Mouse (Mus musculus): ENCODE measurements around the gene Prpf40b. TPM values are rescaled to one million over a fixed set of nuclear protein-coding genes. Genes with fewer than 3 reads are reported as not detected.

Gene Prpf40b
- polyA plus RNA-seq, 1 experiment, result 24.7 TPM

GRCm38 (mm10) chr15:99296213-99296612 lies 1.3 kb downstream of the Prpf40b start:
- Histone ChIP-seq H3K4me3 (ENCODE audit: insufficient read depth, poor library complexity, severe bottlenecking) (no peak overlapping the region), H3K36me3 (ENCODE audit: control insufficient read depth, insufficient read depth) (no peaks in the 10 kb centered on the region), H3K79me2 (ENCODE audit: control insufficient read depth, insufficient read depth) (no peaks in the 10 kb centered on the region), H3ac (ENCODE audit: control insufficient read depth, insufficient read length, low read depth) (no peak overlapping the region), H3K27me3 (ENCODE audit: control insufficient read depth, insufficient read depth, insufficient read length) (no peaks in the 10 kb centered on the region), H3K79me3 (ENCODE audit: low read depth) (no peaks in the 10 kb centered on the region)
- no peak for TF ChIP-seq CTCF (IDR thresholded peaks at IDR 0.05; ENCODE audit: control insufficient read depth, insufficient read depth, insufficient read length)
- no peak for TF ChIP-seq CEBPB (IDR thresholded peaks at IDR 0.05; ENCODE audit: low read depth)
- TF ChIP-seq FOSL1 (IDR thresholded peaks at IDR 0.05; ENCODE audit: insufficient read depth, low read length, poor library complexity, severe bottlenecking), result no peak
- no peak for TF ChIP-seq USF1 (IDR thresholded peaks at IDR 0.05; ENCODE audit: low read depth)
- no peak for TF ChIP-seq MYOD1 (IDR thresholded peaks at IDR 0.05; ENCODE audit: control insufficient read depth, insufficient read length, low read depth)
- no peak for TF ChIP-seq MYOG (IDR thresholded peaks at IDR 0.05; ENCODE audit: control insufficient read depth, extremely low read depth, insufficient read length)
- TF ChIP-seq MAX (IDR thresholded peaks at IDR 0.05), result no peak

- Histone ChIP-seq H3K79me2 (ENCODE audit: control insufficient read depth, insufficient read depth) (no peaks in the 10 kb centered on the region), H3K36me3 (ENCODE audit: control insufficient read depth, insufficient read depth) (peaks cover 61% of the 10 kb centered on the region), H3K4me3 (ENCODE audit: insufficient read depth, poor library complexity, severe bottlenecking) (no peak overlapping the region), H3K27me3 (ENCODE audit: control insufficient read depth, insufficient read depth, insufficient read length) (no peaks in the 10 kb centered on the region), H3K79me3 (ENCODE audit: low read depth) (no peaks in the 10 kb centered on the region), H3ac (ENCODE audit: control insufficient read depth, insufficient read length, low read depth) (no peak overlapping the region)
- TF ChIP-seq CTCF (IDR thresholded peaks at IDR 0.05; ENCODE audit: control insufficient read depth, insufficient read depth, insufficient read length) (no peak), MAX (IDR thresholded peaks at IDR 0.05) (no peak), FOSL1 (IDR thresholded peaks at IDR 0.05; ENCODE audit: insufficient read depth, low read length, poor library complexity, severe bottlenecking) (no peak), MYOG (IDR thresholded peaks at IDR 0.05; ENCODE audit: control insufficient read depth, extremely low read depth, insufficient read length) (no peak), CEBPB (IDR thresholded peaks at IDR 0.05; ENCODE audit: low read depth) (no peak), USF1 (IDR thresholded peaks at IDR 0.05; ENCODE audit: low read depth) (no peak), MYOD1 (IDR thresholded peaks at IDR 0.05; ENCODE audit: control insufficient read depth, insufficient read length, low read depth) (no peak)
Measured at GRCm38 (mm10) chr15:99307476-99307875, 12.6 kb downstream of the Prpf40b start.

GRCm38 (mm10) chr15:99309549-99309948 lies 14.7 kb downstream of the Prpf40b start:
- Histone ChIP-seq H3K36me3 (ENCODE audit: control insufficient read depth, insufficient read depth) (peaks cover 60% of the 10 kb centered on the region), H3K4me3 (ENCODE audit: insufficient read depth, poor library complexity, severe bottlenecking) (no peak overlapping the region), H3ac (ENCODE audit: control insufficient read depth, insufficient read length, low read depth) (no peak overlapping the region), H3K27me3 (ENCODE audit: control insufficient read depth, insufficient read depth, insufficient read length) (no peaks in the 10 kb centered on the region), H3K79me3 (ENCODE audit: low read depth) (no peaks in the 10 kb centered on the region), H3K79me2 (ENCODE audit: control insufficient read depth, insufficient read depth) (no peaks in the 10 kb centered on the region)
- TF ChIP-seq CTCF (IDR thresholded peaks at IDR 0.05; ENCODE audit: control insufficient read depth, insufficient read depth, insufficient read length) (no peak), USF1 (IDR thresholded peaks at IDR 0.05; ENCODE audit: low read depth) (no peak), FOSL1 (IDR thresholded peaks at IDR 0.05; ENCODE audit: insufficient read depth, low read length, poor library complexity, severe bottlenecking) (no peak), CEBPB (IDR thresholded peaks at IDR 0.05; ENCODE audit: low read depth) (no peak), MYOD1 (IDR thresholded peaks at IDR 0.05; ENCODE audit: control insufficient read depth, insufficient read length, low read depth) (no peak), MYOG (IDR thresholded peaks at IDR 0.05; ENCODE audit: control insufficient read depth, extremely low read depth, insufficient read length) (no peak), MAX (IDR thresholded peaks at IDR 0.05) (no peak)

GRCm38 (mm10) chr15:99310617-99311016 lies 15.7 kb downstream of the Prpf40b start:
- Histone ChIP-seq H3K79me3 (ENCODE audit: low read depth) (no peaks in the 10 kb centered on the region), H3K79me2 (ENCODE audit: control insufficient read depth, insufficient read depth) (no peaks in the 10 kb centered on the region), H3K4me3 (ENCODE audit: insufficient read depth, poor library complexity, severe bottlenecking) (no peak overlapping the region), H3ac (ENCODE audit: control insufficient read depth, insufficient read length, low read depth) (no peak overlapping the region), H3K27me3 (ENCODE audit: control insufficient read depth, insufficient read depth, insufficient read length) (no peaks in the 10 kb centered on the region), H3K36me3 (ENCODE audit: control insufficient read depth, insufficient read depth) (peaks cover 66% of the 10 kb centered on the region)
- no peak for TF ChIP-seq MYOD1 (IDR thresholded peaks at IDR 0.05; ENCODE audit: control insufficient read depth, insufficient read length, low read depth)
- TF ChIP-seq MAX (IDR thresholded peaks at IDR 0.05), result no peak

- no peak for TF ChIP-seq MYOD1 (IDR thresholded peaks at IDR 0.05; ENCODE audit: control insufficient read depth, insufficient read length, low read depth)
- no peak for TF ChIP-seq MAX (IDR thresholded peaks at IDR 0.05)
- TF ChIP-seq FOSL1 (IDR thresholded peaks at IDR 0.05; ENCODE audit: insufficient read depth, low read length, poor library complexity, severe bottlenecking), result no peak
- TF ChIP-seq MYOG (IDR thresholded peaks at IDR 0.05; ENCODE audit: control insufficient read depth, extremely low read depth, insufficient read length), result no peak
- no peak for TF ChIP-seq CTCF (IDR thresholded peaks at IDR 0.05; ENCODE audit: control insufficient read depth, insufficient read depth, insufficient read length)
- TF ChIP-seq USF1 (IDR thresholded peaks at IDR 0.05; ENCODE audit: low read depth), result no peak
- no peak for TF ChIP-seq CEBPB (IDR thresholded peaks at IDR 0.05; ENCODE audit: low read depth)
- no peaks in the 10 kb centered on the region for H3K27me3 ChIP-seq (ENCODE audit: control insufficient read depth, insufficient read depth, insufficient read length)
- no peaks in the 10 kb centered on the region for H3K79me2 ChIP-seq (ENCODE audit: control insufficient read depth, insufficient read depth)
- no peak overlapping the region for H3ac ChIP-seq (ENCODE audit: control insufficient read depth, insufficient read length, low read depth)
- peaks cover 74% of the 10 kb centered on the region for H3K36me3 ChIP-seq (ENCODE audit: control insufficient read depth, insufficient read depth)
- no peak overlapping the region for H3K4me3 ChIP-seq (ENCODE audit: insufficient read depth, poor library complexity, severe bottlenecking)
- H3K79me3 ChIP-seq (ENCODE audit: low read depth), result no peaks in the 10 kb centered on the region
Measured at GRCm38 (mm10) chr15:99314891-99315290, 20.0 kb downstream of the Prpf40b start.

Data from C2C12 (cell line).